Mouse (Mus musculus) T-helper 2 cell (primary cell): ENCODE results near the gene Fbxl8.
"Not testable (repeated sequence)": the region's sequence is repeated elsewhere in the genome, so short reads cannot be mapped to it uniquely, and the experiment has no call there.

Experiments used
- in situ Hi-C: fragments of 300-600 bp; cut with MboI, MseI; formaldehyde crosslinking; loops from one replicate; pipeline ENCODE4 v1.15.1; 2025; ENCODE audit warnings: high pct_unique_total_duplicates

Gene Fbxl8

GRCm38 (mm10) chr8:105281821-105282220, 17.4 kb downstream of the Fbxl8 start:
- in situ Hi-C loops = no loop called here

GRCm38 (mm10) chr8:105282239-105282638, 17.8 kb downstream of the Fbxl8 start:
- in situ Hi-C loops = no loop called here

GRCm38 (mm10) chr8:105283074-105283473, 18.6 kb downstream of the Fbxl8 start:
- in situ Hi-C loops = no loop called here

GRCm38 (mm10) chr8:105285514-105285913, 21.1 kb downstream of the Fbxl8 start:
- in situ Hi-C loops = no loop called here

- in situ Hi-C loops = no loop called here
Measured at GRCm38 (mm10) chr8:105286907-105287306, 22.5 kb downstream of the Fbxl8 start.

GRCm38 (mm10) chr8:105288231-105288630, 23.8 kb downstream of the Fbxl8 start:
- in situ Hi-C loops = no loop called here

- in situ Hi-C loops = no loop called here
Measured at GRCm38 (mm10) chr8:105288958-105289732, 24.7 kb downstream of the Fbxl8 start.

- in situ Hi-C loops = no loop called here
Measured at GRCm38 (mm10) chr8:105289805-105290460, 25.5 kb downstream of the Fbxl8 start, which contains the start of gene 4931428F04Rik. Gene 4931428F04Rik, minus strand, starts transcription at chr8:105289864.

- in situ Hi-C loops = no loop called here
Measured at GRCm38 (mm10) chr8:105290554-105291314, 26.3 kb downstream of the Fbxl8 start.

- in situ Hi-C loops = not testable (repeated sequence)
Measured at GRCm38 (mm10) chr8:105291364-105291763, 26.9 kb downstream of the Fbxl8 start.

- in situ Hi-C loops = not testable (repeated sequence)
Measured at GRCm38 (mm10) chr8:105291802-105292201, 27.4 kb downstream of the Fbxl8 start.

- in situ Hi-C loops = no loop called here
Measured at GRCm38 (mm10) chr8:105292471-105292870, 28.0 kb downstream of the Fbxl8 start.

GRCm38 (mm10) chr8:105293405-105293804, 29.0 kb downstream of the Fbxl8 start:
- in situ Hi-C loops = no loop called here

GRCm38 (mm10) chr8:105294776-105295175, 30.3 kb downstream of the Fbxl8 start:
- in situ Hi-C loops = no loop called here

- in situ Hi-C loops = no loop called here
Measured at GRCm38 (mm10) chr8:105295256-105295655, 30.8 kb downstream of the Fbxl8 start.

- in situ Hi-C loops = no loop called here
Measured at GRCm38 (mm10) chr8:105295895-105296573, 31.6 kb downstream of the Fbxl8 start, which contains the start of gene Exoc3l. Gene Exoc3l, minus strand, starts transcription at chr8:105296101.

- in situ Hi-C loops = no loop called here
Measured at GRCm38 (mm10) chr8:105297511-105298192, 33.2 kb downstream of the Fbxl8 start, which contains the start of gene E2f4. Gene E2f4, plus strand, starts transcription at chr8:105297663.

GRCm38 (mm10) chr8:105298351-105299252, 34.2 kb downstream of the Fbxl8 start:
- in situ Hi-C loops = no loop called here

GRCm38 (mm10) chr8:105299962-105300361, 35.5 kb downstream of the Fbxl8 start:
- in situ Hi-C loops = no loop called here

GRCm38 (mm10) chr8:105303396-105303795, 38.9 kb downstream of the Fbxl8 start:
- in situ Hi-C loops = no loop called here
